Mouse (Mus musculus) left cerebral cortex, postnatal 10 days (tissue): ENCODE data around the gene Aldoc. TPM values are rescaled to one million over a fixed set of nuclear protein-coding genes. Genes with fewer than 3 reads are reported as not detected.

Source experiments
- DNase-seq, 2 experiments: peaks; one replicate each; pipeline ENCODE4 v3.0.0; 2021 to 2022; ENCODE audit warnings: low spot score in 2 of 2, mixed read lengths in 1 of 2; ENCODE audit errors: extremely low spot score in 1 of 2
- intact Hi-C: fragments of 180-260 bp; cut with DNase I; formaldehyde crosslinking; loops from one replicate; pipeline ENCODE4 v1.15.1; 2025
- total RNA-seq, 2 experiments: library from RNA; stranded (reverse); gene quantifications; 2 replicates each; pipeline ENCODE4 v1.2.3; 2021

Gene Aldoc
- total RNA-seq, 2 experiments from 2014 or later: 291 to 324 TPM

- intact Hi-C loops: no loop called here
- DNase-seq: peak; percentile 94 to 98
Observed at GRCm38 (mm10) chr11:78327634-78328511, 5.1 kb downstream of the Aldoc start, which contains the start of gene Pigs. Gene Pigs, plus strand, starts transcription at chr11:78328415.

GRCm38 (mm10) chr11:78328512-78329056 lies 5.8 kb downstream of the Aldoc start:
- DNase-seq: no peak
- intact Hi-C loops: no loop called here

- intact Hi-C loops: no loop called here
- no peak for DNase-seq
Observed at GRCm38 (mm10) chr11:78332676-78333075, 9.9 kb downstream of the Aldoc start.

GRCm38 (mm10) chr11:78333992-78334391 lies 11.2 kb downstream of the Aldoc start:
- intact Hi-C loops: no loop called here
- DNase-seq: no peak

GRCm38 (mm10) chr11:78337040-78337439 lies 14.3 kb downstream of the Aldoc start:
- no peak for DNase-seq
- intact Hi-C loops: loop anchor here (5.0 kb wide), 2 partner anchors 50 to 70 kb away; no protein-coding TSS in a partner anchor

- intact Hi-C loops: no loop called here
Observed at GRCm38 (mm10) chr11:78341702-78342101, 18.9 kb downstream of the Aldoc start.

GRCm38 (mm10) chr11:78343381-78344327 lies 20.9 kb downstream of the Aldoc start, which contains the start of gene Unc119:
Gene Unc119, plus strand, starts transcription at chr11:78343482.
- intact Hi-C loops: no loop called here

More at GRCm38 (mm10) chr11:78341702-78342101, 18.9 kb downstream of the Aldoc start:
- no peak for DNase-seq

GRCm38 (mm10) chr11:78344328-78344889 lies 21.6 kb downstream of the Aldoc start:
- DNase-seq: no peak
- intact Hi-C loops: no loop called here

More at GRCm38 (mm10) chr11:78343381-78344327, 20.9 kb downstream of the Aldoc start, which contains the start of gene Unc119:
- peak in 1 of 2 experiments; percentile 86 for DNase-seq

GRCm38 (mm10) chr11:78344890-78345715 lies 22.3 kb downstream of the Aldoc start:
- peak in 1 of 2 experiments; percentile 73 for DNase-seq
- intact Hi-C loops: no loop called here

GRCm38 (mm10) chr11:78345801-78346200 lies 23.0 kb downstream of the Aldoc start:
- DNase-seq: no peak
- intact Hi-C loops: no loop called here

GRCm38 (mm10) chr11:78346326-78347069 lies 23.7 kb downstream of the Aldoc start:
- intact Hi-C loops: no loop called here
- DNase-seq: no peak

GRCm38 (mm10) chr11:78347070-78347754 lies 24.4 kb downstream of the Aldoc start:
- intact Hi-C loops: no loop called here
- DNase-seq: peak in 1 of 2 experiments; percentile 73

GRCm38 (mm10) chr11:78347908-78348307 lies 25.1 kb downstream of the Aldoc start:
- intact Hi-C loops: no loop called here
- DNase-seq: no peak

- intact Hi-C loops: no loop called here
- DNase-seq: no peak
Observed at GRCm38 (mm10) chr11:78348474-78348873, 25.7 kb downstream of the Aldoc start.

- intact Hi-C loops: no loop called here
- DNase-seq: peak in 1 of 2 experiments; percentile 24
Observed at GRCm38 (mm10) chr11:78349441-78350358, 26.9 kb downstream of the Aldoc start.
